22 mouse cellular contexts compared by ENCODE assay signal in the genomic region with DNA sequence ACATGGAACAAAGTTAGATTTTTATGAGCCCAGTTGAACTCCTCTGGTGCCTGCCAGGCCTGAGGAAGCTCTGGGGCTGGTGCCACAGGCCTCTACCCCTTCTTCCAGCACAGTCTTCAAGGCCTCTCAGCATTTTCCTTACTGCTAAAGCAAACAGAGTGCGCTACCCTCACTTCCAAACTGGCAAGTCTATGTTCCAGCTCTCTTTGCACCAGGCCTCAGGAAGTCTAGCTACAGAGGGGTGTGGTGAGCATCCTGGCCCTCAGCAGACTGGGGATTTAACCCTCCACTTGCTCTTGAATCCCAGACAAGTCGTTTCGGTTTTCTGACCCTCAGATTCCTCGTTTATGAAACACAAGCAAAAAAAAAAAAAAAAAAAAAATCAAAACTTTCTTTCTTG.
A peak's percentile ranks its signal among the peaks of the same experiment; 100 is the strongest.
DNase-seq lines count a peak whose midpoint lies in the region; ATAC-seq and TF ChIP-seq lines count a peak whose summit lies in the region.
"Had no signal": no experiment of that assay in that cellular context is flagged by ENCODE, and none has a peak within 500 bp of the region (broad histone marks: within the 10 kb centered on the region; RNA-seq: fewer than 3 reads in every experiment).

No protein-coding gene starts in this region.

- H3K4me1 ChIP-seq in lung, embryonic 16.5 days (replicated peaks; ENCODE audit: control insufficient read depth, insufficient read depth, low read length): peaks cover 3% of the 10 kb centered on the region
- H3K4me1 ChIP-seq in intestine, embryonic 16.5 days (ENCODE audit: control insufficient read depth, insufficient read depth, low read length): 0 out of 2 replicates have a peak, but pooled peaks cover 4% of the 10 kb centered on the region
- no peaks in the 10 kb centered on the region; the same call in 1 of the 2 replicates for H3K4me1 ChIP-seq in stomach, postnatal 0 days (replicated peaks; ENCODE audit: control insufficient read depth, insufficient read depth)
- no peaks in the 10 kb centered on the region for H3K4me1 ChIP-seq in forebrain, embryonic 15.5 days
- H3K4me1 ChIP-seq: forebrain, embryonic 12.5 days; heart, embryonic 12.5 days had no signal

- 20% methylated on average over 4 of the region's 4 CpGs for WGBS in lung, embryonic 16.5 days
- WGBS in intestine, embryonic 16.5 days: 42% methylated on average over 4 of the region's 4 CpGs
- WGBS in stomach, postnatal 0 days: 21% methylated on average over 4 of the region's 4 CpGs
- 69% methylated on average over 4 of the region's 4 CpGs for WGBS in forebrain, embryonic 15.5 days

- H3K27ac ChIP-seq in lung, embryonic 16.5 days (ENCODE audit: low read length): peak overlapping the region; percentile 50; the same call in 1 of the 2 replicates
- peak overlapping the region; percentile 80 for H3K27ac ChIP-seq in intestine, embryonic 16.5 days (ENCODE audit: low read length)
- H3K27ac ChIP-seq in stomach, postnatal 0 days (replicated peaks): peak overlapping the region; percentile 73
- no peak overlapping the region for H3K27ac ChIP-seq in forebrain, embryonic 15.5 days (replicated peaks)
- H3K27ac ChIP-seq: forebrain, embryonic 12.5 days; hindbrain, embryonic 10.5 days; left cerebral cortex, adult 2 months had no signal

- ATAC-seq in lung, embryonic 16.5 days (ENCODE audit: low read depth): peak; percentile 71
- no peak for ATAC-seq in intestine, embryonic 16.5 days
- no peak; the same call in 1 of the 2 replicates for ATAC-seq in stomach, postnatal 0 days (ENCODE audit: low FRiP score, low TSS enrichment)
- ATAC-seq in forebrain, embryonic 15.5 days (replicated peaks): no peak
- ATAC-seq: hindbrain, embryonic 16.5 days had no signal

- no peak overlapping the region for H3K4me2 ChIP-seq in lung, embryonic 16.5 days (ENCODE audit: low read depth, low read length)
- H3K4me2 ChIP-seq in intestine, embryonic 16.5 days (ENCODE audit: low read depth, low read length): no peak overlapping the region
- no peak overlapping the region for H3K4me2 ChIP-seq in stomach, postnatal 0 days (replicated peaks; ENCODE audit: low read depth)
- no peak overlapping the region for H3K4me2 ChIP-seq in forebrain, embryonic 15.5 days (replicated peaks)
- H3K4me2 ChIP-seq: forebrain, embryonic 12.5 days; heart, embryonic 12.5 days; midbrain, embryonic 11.5 days had no signal

- DNase-seq in heart, adult 11 months: peak; percentile 89
- no peak for DNase-seq in heart, adult 8-10 months (ENCODE audit: low spot score)
- no peak for DNase-seq in lung, postnatal 25 days (ENCODE audit: low spot score)
- DNase-seq in stomach, postnatal 0 days (ENCODE audit: low spot score): no peak
- DNase-seq: adrenal gland, postnatal 25 days; cerebellum, adult 9-11 months; heart, postnatal 10 days; kidney, adult 18-20 months; kidney, postnatal 10 days; left cerebral cortex, postnatal 4 days; right cerebral cortex, adult 18-20 months; right cerebral cortex, postnatal 4 days had no signal

- no peak overlapping the region for H3K4me3 ChIP-seq in lung, embryonic 16.5 days (ENCODE audit: low read length)
- no peak overlapping the region for H3K4me3 ChIP-seq in intestine, embryonic 16.5 days (ENCODE audit: low read length)
- no peak overlapping the region for H3K4me3 ChIP-seq in stomach, postnatal 0 days (ENCODE audit: low read depth, low read length)
- H3K4me3 ChIP-seq in forebrain, embryonic 15.5 days: no peak overlapping the region
- H3K4me3 ChIP-seq: erythroblast, embryonic 14.5 days; forebrain, embryonic 12.5 days; heart, embryonic 12.5 days; hindbrain, embryonic 10.5 days; left cerebral cortex, adult 2 months had no signal

- no peak for TF ChIP-seq EP300 in stomach, postnatal 0 days (optimal IDR thresholded peaks at IDR 0.05)

- no peak overlapping the region for H3K9ac ChIP-seq in lung, embryonic 16.5 days (ENCODE audit: low read length)
- H3K9ac ChIP-seq in intestine, embryonic 16.5 days (ENCODE audit: low read depth, low read length): 0 out of 2 replicates have a peak overlapping the region, but pooled peaks have one; percentile 33
- H3K9ac ChIP-seq in stomach, postnatal 0 days (ENCODE audit: low read length): no peak overlapping the region
- no peak overlapping the region for H3K9ac ChIP-seq in forebrain, embryonic 15.5 days (replicated peaks)
- H3K9ac ChIP-seq: forebrain, embryonic 12.5 days; heart, embryonic 12.5 days had no signal

- H3K9me3 ChIP-seq in lung, embryonic 16.5 days (ENCODE audit: control insufficient read depth, low read length): peaks cover 8% of the 10 kb centered on the region
- H3K9me3 ChIP-seq in intestine, embryonic 16.5 days (ENCODE audit: control insufficient read depth, low read length): no peaks in the 10 kb centered on the region
- no peaks in the 10 kb centered on the region for H3K9me3 ChIP-seq in stomach, postnatal 0 days (ENCODE audit: control insufficient read depth, low read length)
- H3K9me3 ChIP-seq in forebrain, embryonic 15.5 days: peaks cover 5% of the 10 kb centered on the region; the same call in 1 of the 2 replicates
- H3K9me3 ChIP-seq: heart, embryonic 12.5 days had no signal

- H3K27me3 ChIP-seq in lung, embryonic 16.5 days (ENCODE audit: control insufficient read depth, insufficient read depth, low read depth, low read length): no peaks in the 10 kb centered on the region
- no peaks in the 10 kb centered on the region for H3K27me3 ChIP-seq in intestine, embryonic 16.5 days (replicated peaks; ENCODE audit: control insufficient read depth, insufficient read depth, low read length)
- no peaks in the 10 kb centered on the region for H3K27me3 ChIP-seq in stomach, postnatal 0 days (ENCODE audit: control insufficient read depth, insufficient read depth, low read length)
- no peaks in the 10 kb centered on the region for H3K27me3 ChIP-seq in forebrain, embryonic 15.5 days
- H3K27me3 ChIP-seq: forebrain, embryonic 12.5 days; heart, embryonic 12.5 days had no signal

- TF ChIP-seq CTCF in stomach, postnatal 0 days (IDR thresholded peaks at IDR 0.05; ENCODE audit: low read depth): no peak

- no peaks in the 10 kb centered on the region for H3K36me3 ChIP-seq in lung, embryonic 16.5 days (ENCODE audit: control insufficient read depth, insufficient read depth, low read length)
- no peaks in the 10 kb centered on the region for H3K36me3 ChIP-seq in intestine, embryonic 16.5 days (ENCODE audit: control insufficient read depth, insufficient read depth, low read length)
- H3K36me3 ChIP-seq in stomach, postnatal 0 days (ENCODE audit: control insufficient read depth, insufficient read depth, low read length): no peaks in the 10 kb centered on the region
- no peaks in the 10 kb centered on the region for H3K36me3 ChIP-seq in forebrain, embryonic 15.5 days
- H3K36me3 ChIP-seq: forebrain, embryonic 12.5 days; heart, embryonic 12.5 days; hindbrain, embryonic 10.5 days had no signal
